Mouse (Mus musculus) stomach, postnatal 0 days (tissue): ENCODE data around the gene Sgta. TPM values are rescaled to one million over a fixed set of nuclear protein-coding genes. Genes with fewer than 3 reads are reported as not detected.

ENCODE experiments used
- ATAC-seq: fragments of 200-750 bp; cut with Nextera tagmentation; 2 replicates; pipeline ENCODE4 v1.8.0; 2017; ENCODE audit not compliant: low FRiP score, low TSS enrichment
- DNase-seq: peaks from one replicate; pipeline ENCODE4 v3.0.0-alpha.2; 2016; ENCODE audit warnings: low spot score
- H3K27ac ChIP-seq: fragments of 300-500 bp; sonication (generic); replicated peaks from 2 replicates; pipeline ENCODE4 v1.5.1; 2014; ENCODE audit warnings: mild to moderate bottlenecking, control low read depth
- H3K27me3 ChIP-seq: fragments of 300-500 bp; sonication (generic); 2 replicates; pipeline ENCODE4 v1.6.1; 2014; ENCODE audit warnings: low read length; ENCODE audit not compliant: control insufficient read depth, insufficient read depth
- H3K36me3 ChIP-seq: fragments of 300-500 bp; sonication (generic); 2 replicates; pipeline ENCODE4 v1.6.1; 2014; ENCODE audit warnings: low read length, mixed read lengths; ENCODE audit not compliant: control insufficient read depth, insufficient read depth
- H3K4me1 ChIP-seq: fragments of 300-500 bp; sonication (generic); replicated peaks from 2 replicates; pipeline ENCODE4 v1.6.1; 2014; ENCODE audit warnings: antibody characterized with exemption; ENCODE audit not compliant: control insufficient read depth, insufficient read depth
- H3K4me2 ChIP-seq: fragments of 300-500 bp; sonication (generic); replicated peaks from 2 replicates; pipeline ENCODE4 v1.6.1; 2014; ENCODE audit warnings: low read depth, mild to moderate bottlenecking, control low read depth, moderate library complexity
- H3K4me3 ChIP-seq: fragments of 300-500 bp; sonication (generic); 2 replicates; pipeline ENCODE4 v1.5.1; 2014; ENCODE audit warnings: low read depth, low read length, control low read depth
- H3K9ac ChIP-seq: fragments of 300-500 bp; sonication (generic); 2 replicates; pipeline ENCODE4 v1.6.1; 2014; ENCODE audit warnings: mild to moderate bottlenecking, low read length, control low read depth, mixed read lengths
- H3K9me3 ChIP-seq: fragments of 300-500 bp; sonication (generic); 2 replicates; pipeline ENCODE4 v1.6.1; 2016; ENCODE audit warnings: low read length; ENCODE audit not compliant: control insufficient read depth
- CTCF ChIP-seq: IDR thresholded peaks from 2 replicates; pipeline ENCODE4 v1.5.1; 2016; ENCODE audit warnings: antibody characterized with exemption, low read depth, mild to moderate bottlenecking, moderate library complexity
- EP300 ChIP-seq: optimal IDR thresholded peaks from 2 replicates; pipeline ENCODE3; 2016; ENCODE audit warnings: antibody characterized with exemption
- WGBS: fragments of 180-500 bp; shearing (Covaris S2); extraction: QIAGEN DNeasy Blood & Tissue Kit; methylation state at CpG from one replicate; pipeline ENCODE4 v1.1.7; 2014; 5-methylcytosine and 5-hydroxymethylcytosine counted together
- microRNA-seq: library from miRNA; unstranded; fragments of <30 nt; microRNA quantifications from one replicate; pipeline ENCODE4, GENCODE M21; 2016
- polyA plus RNA-seq: library from polyadenylated mRNA; unstranded; fragments of >200 nt; fragmentation: Nextera tagmentation; extraction: Ambion mirVana; gene quantifications from 2 replicates; pipeline ENCODE4 v1.2.1, GENCODE M21; 2015

Sgta gene
- polyA plus RNA-seq, 1 experiment from 2014 or later: 93.7 TPM

DNA sequence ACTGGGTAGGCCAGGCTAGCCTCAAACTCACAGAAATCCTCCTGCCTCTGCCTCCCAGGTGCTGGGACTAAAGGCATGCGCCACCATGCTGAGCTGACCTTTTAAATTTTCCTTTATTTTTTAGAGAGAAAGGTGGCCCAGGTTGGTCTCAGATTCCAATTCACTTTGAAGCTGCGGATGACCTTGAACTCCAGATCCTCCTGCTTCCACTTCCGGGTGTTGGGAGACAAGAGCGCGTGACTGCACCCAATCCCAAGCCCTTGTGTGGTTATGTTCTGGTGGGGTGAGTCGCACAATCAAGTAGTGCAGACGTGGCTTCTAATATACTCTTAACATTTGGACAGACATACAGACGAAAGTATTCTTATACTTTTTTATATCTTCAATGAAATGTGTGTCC is 63.5 kb downstream of the Sgta start:
- Histone ChIP-seq H3K9me3 (no peaks in the 10 kb centered on the region), H3K27me3 (no peaks in the 10 kb centered on the region), H3K4me1 (no peaks in the 10 kb centered on the region; the same call in 1 of the 2 replicates), H3K9ac (no peak overlapping the region), H3K27ac (no peak overlapping the region), H3K4me2 (no peak overlapping the region), H3K4me3 (no peak overlapping the region), H3K36me3 (no peaks in the 10 kb centered on the region)
- DNase-seq (no peak), ATAC-seq (no peak)
- no peak for TF ChIP-seq CTCF
- TF ChIP-seq EP300: no peak
- 94% methylated on average over 8 of the region's 8 CpGs for WGBS

DNA sequence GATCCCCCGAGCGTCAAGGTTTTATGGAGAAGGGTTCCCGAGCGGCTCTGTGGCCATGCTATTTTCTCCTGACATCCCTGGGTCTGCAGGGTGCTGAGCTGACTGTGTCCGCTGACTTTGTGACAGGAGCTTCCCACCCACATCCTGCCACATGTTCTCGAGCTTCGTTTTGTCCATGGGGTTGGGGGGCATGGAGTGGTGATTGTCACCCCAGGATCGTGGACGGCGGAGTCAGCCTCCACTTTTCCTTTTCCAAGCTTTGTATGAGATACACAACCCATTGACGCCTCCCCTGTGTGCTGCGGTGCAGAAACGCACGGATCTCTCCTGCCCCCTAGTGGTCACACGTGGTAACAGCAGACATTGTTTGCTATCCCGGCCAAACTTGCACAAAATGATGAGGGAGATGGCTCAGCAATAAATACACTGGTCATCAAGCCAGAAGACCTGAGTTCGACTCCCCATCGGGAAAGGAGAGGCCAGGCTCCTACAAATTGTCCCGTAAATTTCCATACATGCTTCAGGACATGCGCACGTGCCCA is 64.8 kb downstream of the Sgta start:
- WGBS: 9% methylated on average over 21 of the region's 21 CpGs

GRCm38 (mm10) chr10:80994621-80995020 is 65.4 kb downstream of the Sgta start:
- TF ChIP-seq CTCF (no peak), EP300 (no peak)
- H3K4me1 ChIP-seq: no peaks in the 10 kb centered on the region; the same call in 1 of the 2 replicates
- no peak overlapping the region for H3K4me3 ChIP-seq
- no peak overlapping the region for H3K27ac ChIP-seq
- DNase-seq (no peak), ATAC-seq (no peak)
- WGBS: 48% methylated on average over 4 of the region's 4 CpGs
- 0 out of 2 replicates have a peak overlapping the region, but pooled peaks have one; percentile 27 for H3K9ac ChIP-seq
- no peaks in the 10 kb centered on the region for H3K9me3 ChIP-seq
- H3K27me3 ChIP-seq: no peaks in the 10 kb centered on the region
- H3K36me3 ChIP-seq: no peaks in the 10 kb centered on the region
- H3K4me2 ChIP-seq: no peak overlapping the region

More for the DNA sequence above, 64.8 kb downstream of the Sgta start:
- Histone ChIP-seq H3K27me3 (no peaks in the 10 kb centered on the region), H3K27ac (no peak overlapping the region), H3K9ac (0 out of 2 replicates have a peak overlapping the region, but pooled peaks have one; percentile 27), H3K36me3 (no peaks in the 10 kb centered on the region), H3K4me1 (no peaks in the 10 kb centered on the region; the same call in 1 of the 2 replicates), H3K4me3 (no peak overlapping the region), H3K9me3 (no peaks in the 10 kb centered on the region), H3K4me2 (no peak overlapping the region; the same call in 1 of the 2 replicates)
- ATAC-seq: no peak; the same call in 1 of the 2 replicates
- DNase-seq: peak; percentile 75
- TF ChIP-seq EP300 (no peak), CTCF (peak; percentile 100)

Small RNA genes lying within 50 kb of the gene (microRNA-seq; reads per million reads assigned to microRNA genes)
- gene Mir5615-1: not detected
- gene Mir5615-2: not detected

Other genes with a start within 250 kb of the Sgta start
- gene Jsrp1, start 246.7 kb downstream of the Sgta start, polyA plus RNA-seq: 0.86 and 0.96 TPM in 2 replicates
- gene Oaz1, start 233.5 kb downstream of the Sgta start, polyA plus RNA-seq: 1,070 and 1,103 TPM in 2 replicates
- 0.12 and 0.17 TPM in 2 replicates for gene Lingo3, start 216.1 kb downstream of the Sgta start, polyA plus RNA-seq
- gene Lsm7, start 205.0 kb downstream of the Sgta start, polyA plus RNA-seq: 176 and 180 TPM in 2 replicates
- 17.7 and 23.0 TPM in 2 replicates for gene Sppl2b, start 204.9 kb downstream of the Sgta start, polyA plus RNA-seq
- gene Tmprss9, start 188.3 kb downstream of the Sgta start, polyA plus RNA-seq: 2.0 and 2.2 TPM in 2 replicates
- 292 and 304 TPM in 2 replicates for gene Timm13, start 159.2 kb downstream of the Sgta start, polyA plus RNA-seq
- 12.0 and 12.4 TPM in 2 replicates for gene Lmnb2, start 141.9 kb downstream of the Sgta start, polyA plus RNA-seq
- 59.5 and 62.2 TPM in 2 replicates for gene Gadd45b, start 130.1 kb downstream of the Sgta start, polyA plus RNA-seq
- gene Gng7, start 45.2 kb downstream of the Sgta start, polyA plus RNA-seq: 1.3 and 1.8 TPM in 2 replicates
- 0.40 and 0.42 TPM in 2 replicates for gene Diras1, start 34.5 kb downstream of the Sgta start, polyA plus RNA-seq
- 11.0 and 11.1 TPM in 2 replicates for gene Slc39a3, start 22.8 kb downstream of the Sgta start, polyA plus RNA-seq
- 77.2 and 83.8 TPM in 2 replicates for gene Thop1, start 9.9 kb upstream of the Sgta start, polyA plus RNA-seq
- gene Creb3l3, start 38.7 kb upstream of the Sgta start, polyA plus RNA-seq: 9.3 and 10.4 TPM in 2 replicates
- gene Map2k2, start 45.7 kb upstream of the Sgta start, polyA plus RNA-seq: 135 and 142 TPM in 2 replicates
- gene Zbtb7a, start 75.0 kb upstream of the Sgta start, polyA plus RNA-seq: 87.5 and 94.1 TPM in 2 replicates
- gene Pias4, start 107.7 kb upstream of the Sgta start, polyA plus RNA-seq: 18.7 and 20.9 TPM in 2 replicates
- gene Eef2, start 116.5 kb upstream of the Sgta start, polyA plus RNA-seq: 337 and 380 TPM in 2 replicates
- 44.6 and 51.8 TPM in 2 replicates for gene Dapk3, start 122.8 kb upstream of the Sgta start, polyA plus RNA-seq
- gene 4930442H23Rik, start 123.7 kb upstream of the Sgta start, polyA plus RNA-seq: 0.07 TPM in 1 of 2 replicates, not detected in the other
- 0.07 TPM in 1 of 2 replicates, not detected in the other for gene Nmrk2, start 141.9 kb upstream of the Sgta start, polyA plus RNA-seq
- gene Atcay, start 170.7 kb upstream of the Sgta start, polyA plus RNA-seq: 0.64 and 0.91 TPM in 2 replicates
- 2.1 and 3.2 TPM in 2 replicates for gene Zfr2, start 173.0 kb upstream of the Sgta start, polyA plus RNA-seq
- gene Matk, start 192.8 kb upstream of the Sgta start, polyA plus RNA-seq: 1.0 and 1.6 TPM in 2 replicates
- 210 and 215 TPM in 2 replicates for gene Mrpl54, start 206.8 kb upstream of the Sgta start, polyA plus RNA-seq
- 30.5 and 34.6 TPM in 2 replicates for gene Apba3, start 206.8 kb upstream of the Sgta start, polyA plus RNA-seq
- 42.5 and 46.0 TPM in 2 replicates for gene Tjp3, start 231.4 kb upstream of the Sgta start, polyA plus RNA-seq
- 19.1 and 21.1 TPM in 2 replicates for gene Pip5k1c, start 232.8 kb upstream of the Sgta start, polyA plus RNA-seq